Mouse (Mus musculus) G1E-ER4 (cell line): ENCODE data around the gene Ffar4. TPM values are rescaled to one million over a fixed set of nuclear protein-coding genes. Genes with fewer than 3 reads are reported as not detected.
A peak's percentile ranks its signal among the peaks of the same experiment; 100 is the strongest.

Source experiments
- GATA1 ChIP-seq: IDR thresholded peaks from one replicate; pipeline ENCODE4 v1.8.0; 2012; ENCODE audit warnings: low read length, inconsistent platforms
- polyA plus RNA-seq: library from polyadenylated mRNA; stranded (reverse); fragments of >175 nt; gene quantifications from 2 replicates; pipeline ENCODE4 v1.2.3, GENCODE M21; 2012

Ffar4 gene
- not detected in 2 replicates for polyA plus RNA-seq

DNA sequence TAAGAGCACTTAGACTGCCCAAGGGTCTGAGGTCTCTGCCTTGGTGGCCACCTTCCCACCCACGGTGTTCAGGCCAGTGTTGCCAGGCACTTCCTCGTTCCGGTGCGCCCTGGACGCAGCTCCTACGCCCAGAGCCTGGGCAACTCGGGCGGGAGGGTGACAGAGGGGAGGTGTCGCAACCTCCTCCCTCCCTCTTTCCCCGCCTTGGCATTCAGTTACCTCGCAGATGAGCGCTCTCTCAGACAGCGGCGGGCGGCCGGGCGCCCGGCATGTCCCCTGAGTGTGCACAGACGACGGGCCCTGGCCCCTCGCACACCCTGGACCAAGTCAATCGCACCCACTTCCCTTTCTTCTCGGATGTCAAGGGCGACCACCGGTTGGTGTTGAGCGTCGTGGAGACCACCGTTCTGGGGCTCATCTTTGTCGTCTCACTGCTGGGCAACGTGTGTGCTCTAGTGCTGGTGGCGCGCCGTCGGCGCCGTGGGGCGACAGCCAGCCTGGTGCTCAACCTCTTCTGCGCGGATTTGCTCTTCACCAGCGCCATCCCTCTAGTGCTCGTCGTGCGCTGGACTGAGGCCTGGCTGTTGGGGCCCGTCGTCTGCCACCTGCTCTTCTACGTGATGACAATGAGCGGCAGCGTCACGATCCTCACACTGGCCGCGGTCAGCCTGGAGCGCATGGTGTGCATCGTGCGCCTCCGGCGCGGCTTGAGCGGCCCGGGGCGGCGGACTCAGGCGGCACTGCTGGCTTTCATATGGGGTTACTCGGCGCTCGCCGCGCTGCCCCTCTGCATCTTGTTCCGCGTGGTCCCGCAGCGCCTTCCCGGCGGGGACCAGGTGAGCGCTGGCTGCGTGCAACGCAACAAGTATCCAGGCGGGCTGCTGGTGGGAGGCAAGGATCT, at the start of gene Ffar4:
Ffar4 (plus strand) TSS at position 214 of the 901 bp plus-strand sequence.
- TF ChIP-seq GATA1 = no peak

DNA sequence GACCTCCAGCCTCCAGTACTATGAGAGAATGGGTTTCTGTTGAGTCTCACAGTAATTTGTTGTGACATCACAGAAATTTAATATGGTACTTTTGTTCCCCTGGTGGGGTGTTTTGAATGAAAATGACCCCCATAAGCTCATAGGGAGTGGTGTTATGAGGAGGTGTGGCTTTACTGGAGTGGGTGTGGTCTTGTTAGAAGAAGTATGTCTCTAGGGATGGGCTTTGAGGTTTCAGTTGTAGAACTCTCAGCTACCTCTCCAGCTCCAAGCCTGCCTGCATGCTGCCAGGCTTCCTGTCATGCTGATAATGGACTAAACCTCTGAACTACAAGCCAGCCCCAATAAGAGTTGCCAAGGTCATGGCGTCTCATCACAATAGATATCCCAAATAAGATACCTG, 47.2 kb upstream of the Ffar4 start:
- no peak for TF ChIP-seq GATA1

DNA sequence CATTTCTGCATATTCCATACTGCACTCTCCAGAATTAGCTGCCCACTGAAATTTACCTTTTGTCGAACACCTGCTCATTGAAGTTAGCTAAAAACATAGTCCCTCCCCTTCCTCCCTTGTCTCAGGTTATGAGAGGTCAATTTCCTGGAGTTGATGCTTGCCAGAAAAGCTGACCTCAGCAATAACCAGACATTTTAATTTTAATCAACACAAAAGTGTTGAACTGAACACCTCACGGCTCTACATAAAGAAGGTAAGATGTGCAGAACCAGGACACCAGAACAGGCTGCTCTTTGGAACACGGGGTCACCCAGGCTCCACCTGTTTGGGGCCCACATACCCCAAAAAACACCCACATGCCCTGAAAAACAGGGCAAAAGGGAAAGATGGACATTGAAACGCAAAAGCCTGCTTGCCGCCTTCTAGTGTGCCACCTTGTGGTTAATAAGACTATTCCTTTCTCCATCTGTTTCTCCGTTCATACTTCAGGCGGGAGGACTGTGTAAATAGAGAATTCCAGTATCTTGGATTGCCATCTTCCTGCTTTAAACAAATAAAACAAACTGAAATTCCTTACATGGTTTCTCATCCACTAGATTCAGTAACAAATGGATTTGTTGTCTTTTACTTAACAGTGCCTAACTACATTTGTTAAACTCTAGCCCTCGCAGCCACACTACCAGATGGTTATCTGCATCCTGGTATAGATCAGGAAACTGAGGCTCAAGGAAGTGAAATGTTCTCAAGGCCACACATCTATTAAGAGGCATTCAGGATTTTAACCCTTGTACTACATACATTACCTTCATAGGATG, 43.4 kb upstream of the Ffar4 start:
- no peak for TF ChIP-seq GATA1

DNA sequence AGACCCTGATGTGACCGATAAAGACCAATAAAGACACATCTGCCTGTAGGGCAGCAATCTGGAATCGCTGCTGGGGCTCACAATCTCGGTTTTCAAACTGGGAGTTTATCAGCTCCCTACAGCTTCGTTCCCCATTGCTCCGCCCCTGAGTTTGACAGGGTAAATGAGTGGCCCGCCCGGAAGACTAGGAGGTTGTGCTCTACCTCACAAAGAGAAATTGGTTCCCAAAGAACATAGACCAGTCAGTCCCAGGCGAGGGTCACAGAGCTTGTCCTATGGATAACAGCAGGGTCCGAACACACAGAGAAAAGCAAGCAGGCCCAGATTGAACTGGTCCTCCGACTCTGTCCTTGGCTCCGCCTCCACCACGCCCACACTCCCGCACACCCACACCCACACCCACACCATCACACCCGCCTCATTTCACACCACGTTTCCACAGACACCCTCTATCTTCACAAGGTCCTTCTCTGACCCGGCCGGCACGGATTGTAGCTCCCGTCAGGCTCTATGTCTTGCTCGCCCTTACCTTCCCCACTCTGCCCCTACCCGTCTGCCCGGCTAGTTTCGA, 42.6 kb upstream of the Ffar4 start:
- TF ChIP-seq GATA1 = peak; percentile 63

DNA sequence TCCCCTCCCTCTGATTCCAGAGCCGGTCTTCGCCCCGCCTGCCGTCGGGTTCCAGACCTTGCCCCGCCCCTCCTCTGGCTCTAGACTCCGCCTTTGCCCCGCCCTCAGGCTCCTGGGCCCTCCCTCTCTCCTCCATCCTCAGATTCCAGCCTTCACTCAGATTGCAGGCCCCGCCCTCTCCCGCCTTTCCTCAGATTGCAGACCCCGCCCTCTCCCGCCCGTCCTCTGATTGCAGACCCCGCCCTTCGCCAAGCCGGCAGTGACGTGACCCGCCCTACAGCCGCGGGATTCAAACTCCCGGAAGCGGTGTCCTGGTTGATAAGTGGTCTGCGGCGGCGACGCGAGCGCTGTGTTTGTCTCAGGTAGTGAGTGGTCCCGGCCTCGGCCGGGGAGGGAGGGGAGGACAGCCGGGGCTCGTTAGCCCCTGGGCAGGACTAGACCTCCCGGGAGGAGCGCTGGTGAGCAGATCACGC, 42.1 kb upstream of the Ffar4 start, which contains the start of gene Cep55:
Cep55 (plus strand) TSS at position 292 of the 473 bp plus-strand sequence.
- TF ChIP-seq GATA1 = no peak

DNA sequence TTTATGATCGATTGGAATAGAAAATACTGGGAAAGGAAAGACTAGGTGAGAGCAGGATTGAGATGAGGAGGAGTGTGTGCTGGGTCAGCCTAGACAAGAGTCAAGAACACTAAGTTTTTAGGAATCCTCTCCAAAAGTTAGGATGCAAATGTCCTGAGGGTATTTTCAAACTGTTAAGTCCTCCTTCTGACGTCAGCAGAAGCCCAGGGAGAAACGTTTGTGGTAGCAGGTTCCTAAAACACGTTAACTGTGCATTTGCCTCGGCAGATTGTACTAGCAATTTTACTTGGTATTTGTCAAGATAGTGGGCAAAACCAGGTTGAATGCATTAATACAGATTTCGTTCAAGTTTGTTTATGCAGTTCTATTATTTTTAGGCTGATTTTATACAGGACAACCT, 41.1 kb upstream of the Ffar4 start:
- no peak for TF ChIP-seq GATA1

DNA sequence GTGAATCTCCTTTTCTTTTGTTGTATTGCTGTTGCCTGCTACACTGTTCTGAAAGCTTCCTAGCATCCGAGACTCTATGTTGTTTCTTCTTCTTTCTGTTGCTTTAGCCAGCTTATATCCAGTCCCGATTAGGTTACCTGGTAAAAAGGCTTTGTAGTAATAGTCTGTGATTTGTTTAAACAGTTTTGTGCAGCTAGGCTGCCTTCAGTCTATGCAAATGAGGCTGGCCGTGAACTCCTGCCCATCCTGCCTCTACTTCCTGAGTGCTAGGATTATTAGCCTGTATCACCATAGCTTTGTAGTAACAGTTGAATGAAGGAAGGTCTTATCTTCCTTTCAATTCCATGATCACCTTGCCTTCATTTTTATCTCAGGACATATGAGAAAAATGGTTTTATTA, 40.6 kb upstream of the Ffar4 start:
- TF ChIP-seq GATA1 = no peak

DNA sequence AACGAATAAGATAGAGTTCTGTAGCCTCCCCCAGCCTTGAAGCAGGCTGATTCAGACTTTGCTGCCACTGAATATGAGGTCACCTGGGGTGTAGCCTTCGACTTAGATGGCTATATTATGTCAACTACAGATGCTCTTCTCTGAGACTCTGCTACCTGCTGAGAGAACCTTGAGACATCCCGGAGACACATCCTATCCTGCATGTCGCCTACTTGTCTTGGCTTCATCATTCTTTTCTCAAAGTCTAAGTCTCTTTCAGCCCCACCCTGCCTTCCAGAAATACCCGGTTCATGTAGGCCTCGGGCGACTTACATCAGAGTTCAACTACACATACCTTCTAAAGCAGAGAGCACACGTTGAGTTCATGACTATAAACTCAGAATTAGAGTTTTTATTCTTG, 39.9 kb upstream of the Ffar4 start:
- no peak for TF ChIP-seq GATA1

DNA sequence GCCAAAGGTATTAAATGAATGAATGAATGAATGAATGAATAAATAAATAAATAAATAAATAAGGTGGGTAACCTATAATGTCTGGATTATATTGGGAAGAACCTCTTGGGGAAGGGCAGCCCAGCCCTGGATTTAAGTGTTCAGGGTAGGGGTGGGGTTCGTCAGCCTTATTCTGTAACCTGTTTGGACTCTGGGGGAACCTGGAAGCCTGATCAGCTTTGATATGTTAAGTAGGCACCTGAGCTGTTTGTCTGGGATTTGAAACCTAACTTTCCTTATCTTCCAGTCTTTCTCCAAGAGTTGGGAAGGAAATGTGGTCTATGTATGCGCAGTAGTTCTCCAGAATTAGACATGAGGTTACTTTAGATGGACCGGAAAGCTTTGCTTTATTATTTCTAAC, 33.7 kb upstream of the Ffar4 start:
- no peak for TF ChIP-seq GATA1

DNA sequence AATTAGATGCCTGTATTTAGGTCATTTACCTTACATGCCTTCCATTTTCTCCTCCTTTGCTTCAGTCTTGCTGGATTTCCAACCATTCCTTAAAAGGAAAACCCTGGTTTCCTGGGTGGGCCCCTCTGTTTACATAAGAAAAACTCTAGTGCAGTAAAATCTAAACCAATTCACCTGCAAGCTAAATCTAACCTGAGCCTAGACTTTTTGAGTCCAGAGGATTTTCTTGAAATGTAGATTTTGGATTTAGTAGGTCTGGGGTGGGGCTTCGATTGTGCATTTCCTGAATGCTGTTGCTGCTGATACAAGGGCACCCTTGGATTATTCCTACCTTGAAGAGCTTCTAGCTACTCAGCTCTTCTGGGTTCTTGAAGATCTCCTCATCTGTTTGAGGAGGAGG, 32.8 kb upstream of the Ffar4 start:
- no peak for TF ChIP-seq GATA1

DNA sequence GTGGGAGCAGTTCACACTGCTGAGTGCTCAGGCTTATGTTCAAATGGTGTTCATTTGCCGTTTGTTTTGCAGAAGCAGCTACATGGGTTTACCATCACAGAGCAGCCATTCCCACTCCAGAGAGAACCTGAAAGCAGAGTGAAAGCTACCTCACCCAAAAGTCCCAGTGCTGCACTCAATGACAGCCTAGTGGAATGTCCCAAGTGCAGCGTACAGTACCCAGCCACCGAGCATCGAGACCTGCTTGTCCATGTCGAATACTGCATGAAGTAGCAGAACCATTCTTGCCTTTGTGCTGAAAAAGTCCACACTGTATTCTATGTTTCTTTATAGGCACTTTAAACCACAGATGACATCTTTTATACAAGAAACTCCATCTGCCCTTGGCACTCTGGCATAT, 23.6 kb upstream of the Ffar4 start:
- no peak for TF ChIP-seq GATA1

DNA sequence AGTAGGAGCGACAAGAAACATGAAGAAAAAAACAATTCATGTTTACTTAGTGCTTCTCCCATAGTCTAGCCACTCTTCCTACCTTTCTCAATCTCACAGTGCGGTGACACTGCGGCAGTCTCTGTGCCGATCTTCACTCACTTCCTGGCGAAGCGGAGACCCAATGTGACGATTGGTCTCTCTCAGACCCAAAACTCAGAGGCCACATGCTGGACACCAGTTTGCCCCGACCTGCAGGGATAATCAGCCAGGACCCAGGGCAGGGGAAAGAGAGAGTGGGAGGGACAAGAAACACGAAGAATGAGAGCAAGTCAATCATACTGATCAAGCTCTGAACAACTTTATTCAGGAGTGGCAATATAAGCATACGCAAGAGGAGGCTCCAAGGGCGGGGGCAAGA, 21.8 kb upstream of the Ffar4 start:
- no peak for TF ChIP-seq GATA1

DNA sequence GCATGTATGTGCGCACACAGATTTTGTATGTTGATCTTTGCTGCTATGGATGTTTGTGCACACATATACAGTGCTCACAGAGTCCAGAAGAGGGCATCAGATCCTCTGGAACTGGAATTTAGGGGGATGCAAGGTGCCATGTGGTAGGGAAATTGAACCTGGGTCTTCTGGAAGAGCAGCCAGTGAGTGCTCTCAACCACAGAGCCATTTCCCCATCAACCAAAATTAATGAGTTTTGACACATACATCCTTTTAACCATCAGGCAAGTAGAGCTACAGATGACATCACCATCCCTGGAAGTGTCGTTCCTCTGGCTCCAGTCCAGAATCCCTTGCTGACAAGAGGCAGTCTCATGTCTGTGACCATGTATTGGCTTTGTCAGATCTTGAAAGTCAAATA, 20.6 kb upstream of the Ffar4 start:
- no peak for TF ChIP-seq GATA1

DNA sequence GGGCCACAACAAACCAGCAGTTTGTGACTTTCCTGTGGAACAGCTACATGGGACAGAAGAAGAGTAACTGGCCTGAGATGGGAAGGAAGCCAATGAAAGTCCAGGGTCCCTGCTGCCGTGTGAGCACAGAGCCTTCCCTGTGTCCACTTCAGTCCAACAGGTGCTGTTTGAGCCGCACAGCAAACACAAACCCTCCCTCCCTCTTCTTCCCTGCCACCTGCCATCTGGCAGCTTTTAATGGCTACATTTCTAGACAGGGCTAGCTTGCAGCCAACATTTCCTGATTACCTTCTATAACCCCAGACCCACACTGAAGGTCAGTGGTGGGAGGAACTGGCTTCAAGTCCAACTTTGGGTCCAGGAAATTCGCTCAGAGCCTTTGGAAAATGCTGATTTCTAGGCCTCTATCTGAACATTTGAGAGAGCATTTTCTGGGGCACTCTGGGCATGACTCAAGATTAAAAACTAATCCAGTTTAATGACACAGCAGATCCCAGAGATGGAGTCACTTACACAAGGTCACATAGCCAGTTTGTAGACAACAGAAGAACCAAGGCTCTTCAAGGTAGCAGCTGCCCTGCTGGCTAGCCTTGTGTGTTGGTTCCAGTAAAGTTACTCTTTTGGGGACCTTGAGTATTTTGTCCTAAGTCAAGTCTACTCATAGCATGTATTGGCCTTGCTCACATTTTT, 18.9 kb upstream of the Ffar4 start:
- TF ChIP-seq GATA1 = no peak

DNA sequence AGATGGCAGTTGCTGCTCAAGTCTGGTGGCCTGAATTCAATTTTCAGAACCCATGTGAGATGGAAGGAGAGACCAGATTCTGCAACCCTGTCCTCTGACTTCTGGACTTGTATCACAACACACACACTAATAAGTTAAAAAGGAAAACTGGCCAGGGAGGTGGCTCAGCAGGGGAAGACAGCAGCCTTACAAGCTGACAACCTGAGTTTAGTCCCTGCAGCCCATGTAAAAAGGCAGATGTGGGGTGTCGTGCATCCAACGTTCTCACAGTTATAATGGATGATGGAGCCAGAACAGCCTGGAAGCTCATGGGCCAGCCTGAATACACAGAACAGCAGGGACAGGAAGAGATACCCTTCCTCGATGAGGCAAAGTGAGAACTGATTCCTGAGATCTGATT, 15.5 kb upstream of the Ffar4 start:
- TF ChIP-seq GATA1 = no peak
